Mouse (Mus musculus): ENCODE results near the gene Lrit2. TPM values are rescaled to one million over a fixed set of nuclear protein-coding genes. Genes with fewer than 3 reads are reported as not detected.

Gene Lrit2
- total and polyA plus RNA-seq, 2 experiments from 2014 or later: not detected

- peak; percentile 69 for DNase-seq (ENCODE audit: low spot score)
- Histone ChIP-seq H3K4me1 (ENCODE audit: control insufficient read depth, insufficient read depth) (no peaks in the 10 kb centered on the region), H3K4me3 (ENCODE audit: low read depth, low read length) (no peak overlapping the region), H3K4me2 (ENCODE audit: low read depth, low read length) (no peak overlapping the region), H3K9me3 (replicated peaks; ENCODE audit: control insufficient read depth, low read length) (no peaks in the 10 kb centered on the region), H3K9ac (replicated peaks; ENCODE audit: low read depth, low read length) (no peak overlapping the region), H3K27ac (ENCODE audit: low read depth) (no peak overlapping the region), H3K27me3 (ENCODE audit: control insufficient read depth, insufficient read depth, low read length) (no peaks in the 10 kb centered on the region), H3K36me3 (replicated peaks; ENCODE audit: control insufficient read depth, insufficient read depth, low read length) (no peaks in the 10 kb centered on the region)
- ATAC-seq (ENCODE audit: insufficient read depth, low read depth): no peak
- peak; percentile 86 for TF ChIP-seq CTCF (IDR thresholded peaks at IDR 0.05; ENCODE audit: low read depth)
- TF ChIP-seq EP300 (IDR thresholded peaks at IDR 0.05; ENCODE audit: low read depth): no peak
- WGBS: 14% methylated on average over 7 of the region's 7 CpGs
Observed at GRCm38 (mm10) chr14:37033241-37033640, 34.5 kb upstream of the Lrit2 start.

GRCm38 (mm10) chr14:37034432-37034831 is 33.3 kb upstream of the Lrit2 start:
- Histone ChIP-seq H3K27ac (ENCODE audit: low read depth) (no peak overlapping the region), H3K4me3 (ENCODE audit: low read depth, low read length) (no peak overlapping the region), H3K27me3 (ENCODE audit: control insufficient read depth, insufficient read depth, low read length) (no peaks in the 10 kb centered on the region), H3K36me3 (replicated peaks; ENCODE audit: control insufficient read depth, insufficient read depth, low read length) (no peaks in the 10 kb centered on the region), H3K9ac (replicated peaks; ENCODE audit: low read depth, low read length) (no peak overlapping the region), H3K4me1 (ENCODE audit: control insufficient read depth, insufficient read depth) (no peaks in the 10 kb centered on the region), H3K4me2 (ENCODE audit: low read depth, low read length) (no peak overlapping the region), H3K9me3 (replicated peaks; ENCODE audit: control insufficient read depth, low read length) (no peaks in the 10 kb centered on the region)
- TF ChIP-seq EP300 (IDR thresholded peaks at IDR 0.05; ENCODE audit: low read depth) (no peak), CTCF (IDR thresholded peaks at IDR 0.05; ENCODE audit: low read depth) (peak; percentile 41)
- ATAC-seq (ENCODE audit: insufficient read depth, low read depth) (no peak), DNase-seq (ENCODE audit: low spot score) (no peak)
- 38% methylated on average over 5 of the region's 5 CpGs for WGBS

- no peaks in the 10 kb centered on the region for H3K27me3 ChIP-seq (ENCODE audit: control insufficient read depth, insufficient read depth, low read length)
- H3K4me1 ChIP-seq (ENCODE audit: control insufficient read depth, insufficient read depth): no peaks in the 10 kb centered on the region
- H3K9ac ChIP-seq (replicated peaks; ENCODE audit: low read depth, low read length): no peak within 1 kb of the TSS
- H3K9me3 ChIP-seq (replicated peaks; ENCODE audit: control insufficient read depth, low read length): no peaks in the 10 kb centered on the region
- TF ChIP-seq CTCF (IDR thresholded peaks at IDR 0.05; ENCODE audit: low read depth): no peak
- H3K36me3 ChIP-seq (replicated peaks; ENCODE audit: control insufficient read depth, insufficient read depth, low read length): no peaks in the 10 kb centered on the region
- DNase-seq (ENCODE audit: low spot score): no peak
- H3K4me2 ChIP-seq (ENCODE audit: low read depth, low read length): no peak within 1 kb of the TSS
- H3K27ac ChIP-seq (ENCODE audit: low read depth): no peak within 1 kb of the TSS
- no peak for ATAC-seq (ENCODE audit: insufficient read depth, low read depth)
- 50% methylated on average over 1 of the region's 1 CpGs for WGBS
- no peak within 1 kb of the TSS for H3K4me3 ChIP-seq (ENCODE audit: low read depth, low read length)
Observed at GRCm38 (mm10) chr14:37048914-37049410, 18.8 kb upstream of the Lrit2 start, which contains the start of gene Rgr. TSS of gene Rgr (minus strand) at chr14:37048964.

GRCm38 (mm10) chr14:37064849-37065248 is 2.9 kb upstream of the Lrit2 start:
- Histone ChIP-seq H3K36me3 (replicated peaks; ENCODE audit: control insufficient read depth, insufficient read depth, low read length) (no peaks in the 10 kb centered on the region), H3K4me3 (ENCODE audit: low read depth, low read length) (no peak overlapping the region), H3K4me1 (ENCODE audit: control insufficient read depth, insufficient read depth) (no peaks in the 10 kb centered on the region), H3K27me3 (ENCODE audit: control insufficient read depth, insufficient read depth, low read length) (no peaks in the 10 kb centered on the region), H3K27ac (ENCODE audit: low read depth) (no peak overlapping the region), H3K9me3 (replicated peaks; ENCODE audit: control insufficient read depth, low read length) (no peaks in the 10 kb centered on the region), H3K4me2 (ENCODE audit: low read depth, low read length) (no peak overlapping the region), H3K9ac (replicated peaks; ENCODE audit: low read depth, low read length) (no peak overlapping the region)
- ATAC-seq (ENCODE audit: insufficient read depth, low read depth): no peak
- DNase-seq (ENCODE audit: low spot score): no peak
- TF ChIP-seq CTCF (IDR thresholded peaks at IDR 0.05; ENCODE audit: low read depth) (no peak), EP300 (IDR thresholded peaks at IDR 0.05; ENCODE audit: low read depth) (no peak)
- 36% methylated on average over 2 of the region's 2 CpGs for WGBS

- 32% methylated on average over 2 of the region's 2 CpGs for WGBS
- ATAC-seq (ENCODE audit: insufficient read depth, low read depth): no peak
- H3K27me3 ChIP-seq (ENCODE audit: control insufficient read depth, insufficient read depth, low read length): no peaks in the 10 kb centered on the region
- no peaks in the 10 kb centered on the region for H3K9me3 ChIP-seq (replicated peaks; ENCODE audit: control insufficient read depth, low read length)
- H3K4me2 ChIP-seq (ENCODE audit: low read depth, low read length): no peak overlapping the region
- TF ChIP-seq EP300 (IDR thresholded peaks at IDR 0.05; ENCODE audit: low read depth): no peak
- TF ChIP-seq CTCF (IDR thresholded peaks at IDR 0.05; ENCODE audit: low read depth): no peak
- no peak overlapping the region for H3K27ac ChIP-seq (ENCODE audit: low read depth)
- H3K4me1 ChIP-seq (ENCODE audit: control insufficient read depth, insufficient read depth): no peaks in the 10 kb centered on the region
- H3K36me3 ChIP-seq (replicated peaks; ENCODE audit: control insufficient read depth, insufficient read depth, low read length): no peaks in the 10 kb centered on the region
- no peak overlapping the region for H3K9ac ChIP-seq (replicated peaks; ENCODE audit: low read depth, low read length)
- no peak overlapping the region for H3K4me3 ChIP-seq (ENCODE audit: low read depth, low read length)
- no peak for DNase-seq (ENCODE audit: low spot score)
Observed at GRCm38 (mm10) chr14:37066636-37067035, 1.1 kb upstream of the Lrit2 start.

- Histone ChIP-seq H3K4me2 (ENCODE audit: low read depth, low read length) (no peak overlapping the region), H3K36me3 (replicated peaks; ENCODE audit: control insufficient read depth, insufficient read depth, low read length) (no peaks in the 10 kb centered on the region), H3K27me3 (ENCODE audit: control insufficient read depth, insufficient read depth, low read length) (no peaks in the 10 kb centered on the region), H3K27ac (ENCODE audit: low read depth) (no peak overlapping the region), H3K9me3 (replicated peaks; ENCODE audit: control insufficient read depth, low read length) (no peaks in the 10 kb centered on the region), H3K9ac (replicated peaks; ENCODE audit: low read depth, low read length) (no peak overlapping the region), H3K4me1 (ENCODE audit: control insufficient read depth, insufficient read depth) (no peaks in the 10 kb centered on the region), H3K4me3 (ENCODE audit: low read depth, low read length) (no peak overlapping the region)
- no peak for TF ChIP-seq CTCF (IDR thresholded peaks at IDR 0.05; ENCODE audit: low read depth)
- TF ChIP-seq EP300 (IDR thresholded peaks at IDR 0.05; ENCODE audit: low read depth): no peak
- peak; percentile 40 for DNase-seq (ENCODE audit: low spot score)
- WGBS: 15% methylated on average over 9 of the region's 9 CpGs
- ATAC-seq (ENCODE audit: insufficient read depth, low read depth): no peak
Observed at GRCm38 (mm10) chr14:37068516-37068915, 787 bp downstream of the Lrit2 start.

Measured in heart, postnatal 0 days (tissue).